Mouse (Mus musculus) mesoderm, embryonic 11.5 days (tissue): ENCODE results near the gene Gm45208.
"Not testable (repeated sequence)": the region's sequence is repeated elsewhere in the genome, so short reads cannot be mapped to it uniquely, and the experiment has no call there.

Experiments used
- DNase-seq: peaks from one replicate; pipeline ENCODE4 v3.0.0-alpha.2; 2012; ENCODE audit warnings: low read depth, low spot score

Gm45208 gene

GRCm38 (mm10) chrX:7721514-7722281 lies at the start of gene Gm45208:
Gm45208 (plus strand) TSS chrX:7722245.
- DNase-seq: peak; percentile 70

- no peak for DNase-seq
Measured at GRCm38 (mm10) chrX:7672739-7673138, 49.3 kb upstream of the Gm45208 start.

- peak; percentile 6 for DNase-seq
Measured at GRCm38 (mm10) chrX:7673578-7674281, 48.3 kb upstream of the Gm45208 start.

GRCm38 (mm10) chrX:7674284-7675000 lies 47.6 kb upstream of the Gm45208 start:
- DNase-seq: peak; percentile 4

GRCm38 (mm10) chrX:7675001-7675380 lies 47.1 kb upstream of the Gm45208 start:
- no peak for DNase-seq

GRCm38 (mm10) chrX:7678986-7679385 lies 43.1 kb upstream of the Gm45208 start:
- DNase-seq: no peak

GRCm38 (mm10) chrX:7679405-7680056 lies 42.5 kb upstream of the Gm45208 start:
- peak; percentile 93 for DNase-seq

GRCm38 (mm10) chrX:7680057-7680412 lies 42.0 kb upstream of the Gm45208 start:
- no peak for DNase-seq

GRCm38 (mm10) chrX:7680864-7681263 lies 41.2 kb upstream of the Gm45208 start, which contains the start of gene Magix:
Magix (minus strand) TSS chrX:7681251.
- no peak for DNase-seq

GRCm38 (mm10) chrX:7688321-7688720 lies 33.7 kb upstream of the Gm45208 start:
- DNase-seq: no peak

- DNase-seq: no peak
Measured at GRCm38 (mm10) chrX:7690486-7690885, 31.6 kb upstream of the Gm45208 start.

GRCm38 (mm10) chrX:7692862-7693261 lies 29.2 kb upstream of the Gm45208 start:
- peak; percentile 33 for DNase-seq

GRCm38 (mm10) chrX:7696520-7696919 lies 25.5 kb upstream of the Gm45208 start:
- no peak for DNase-seq

GRCm38 (mm10) chrX:7696954-7697381 lies 25.1 kb upstream of the Gm45208 start, which contains the start of gene Gpkow:
Gpkow (plus strand) TSS chrX:7697131.
- peak; percentile 92 for DNase-seq

GRCm38 (mm10) chrX:7713764-7714134 lies 8.3 kb upstream of the Gm45208 start:
- not testable (repeated sequence) for DNase-seq

- DNase-seq: peak; percentile 94
Measured at GRCm38 (mm10) chrX:7714135-7714899, 7.7 kb upstream of the Gm45208 start, which contains the start of gene Wdr45. Wdr45 (plus strand) TSS chrX:7714333.

GRCm38 (mm10) chrX:7716058-7716457 lies 6.0 kb upstream of the Gm45208 start:
- not testable (repeated sequence) for DNase-seq

- DNase-seq: no peak
Measured at GRCm38 (mm10) chrX:7722282-7722611, 202 bp downstream of the Gm45208 start.

GRCm38 (mm10) chrX:7722691-7723090 lies 646 bp downstream of the Gm45208 start:
- no peak for DNase-seq

- no peak for DNase-seq
Measured at GRCm38 (mm10) chrX:7724135-7724534, 2.1 kb downstream of the Gm45208 start.

GRCm38 (mm10) chrX:7725841-7726240 lies 3.8 kb downstream of the Gm45208 start:
- no peak for DNase-seq
